ENCODE assay signal across 1 mouse cellular context in the genomic region with DNA sequence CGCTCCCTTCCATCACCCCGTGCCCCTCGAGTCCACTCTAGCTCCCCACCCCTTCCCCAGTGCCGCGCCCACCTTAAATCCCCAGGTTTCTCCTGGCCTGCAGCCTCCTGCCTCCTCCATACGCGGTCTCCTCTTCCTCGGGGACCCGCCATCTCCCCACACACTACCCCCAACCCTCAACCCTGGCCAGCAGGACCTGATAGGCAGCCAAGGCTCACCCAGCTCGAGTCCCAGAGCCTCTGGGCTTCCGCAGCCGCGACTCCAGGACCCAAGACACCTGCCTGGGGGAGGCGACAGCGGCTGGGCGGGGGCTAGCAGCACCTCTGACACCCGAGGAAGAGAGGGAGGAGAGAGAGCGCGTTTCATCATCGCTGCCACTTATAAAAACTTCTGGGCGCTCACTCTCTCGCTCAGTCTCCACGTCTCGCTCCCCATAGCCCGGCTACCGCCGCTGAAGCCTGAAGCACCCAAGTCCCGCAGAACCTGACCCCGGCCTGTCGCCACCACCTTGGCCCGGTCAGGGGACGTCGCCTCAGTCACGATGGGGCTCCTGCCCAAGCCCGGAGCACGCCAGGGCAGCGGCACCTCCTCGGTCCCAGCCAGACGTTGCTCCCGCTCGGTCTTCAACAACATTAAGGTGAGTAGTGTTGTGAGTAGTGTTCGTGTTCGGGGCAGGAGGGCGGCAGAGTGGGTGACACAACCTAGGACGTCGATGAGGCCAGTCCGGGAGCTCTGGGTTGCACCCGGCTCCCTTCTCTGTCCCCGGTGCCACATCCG.
TF ChIP-seq lines count a peak whose summit lies in the region.

No protein-coding gene starts in this region.

TF ChIP-seq in CH12.LX, 34 proteins besides CTCF, POLR2A, EP300 and RAD21 (continued from another document):
- no peak for TF ChIP-seq TCF12 (IDR thresholded peaks at IDR 0.05; ENCODE audit: low read depth, low read length)
- TF ChIP-seq JUN (IDR thresholded peaks at IDR 0.05; ENCODE audit: insufficient read depth, low read depth, low read length) = no peak
- TF ChIP-seq CHD2 (IDR thresholded peaks at IDR 0.05; ENCODE audit: low read length) = no peak
- no peak for TF ChIP-seq TBP (conservative IDR thresholded peaks at IDR 0.05; ENCODE audit: low read depth, low read length)
